Mouse (Mus musculus) heart, embryonic 13.5 days (tissue): ENCODE measurements around the gene Prpf31. TPM values are rescaled to one million over a fixed set of nuclear protein-coding genes. Genes with fewer than 3 reads are reported as not detected.

Source experiments
- ATAC-seq: fragments of 200-750 bp; cut with Nextera tagmentation; 2 replicates; pipeline ENCODE4 v1.8.0; 2017; ENCODE audit warnings: moderate TSS enrichment; ENCODE audit not compliant: insufficient number of reproducible peaks, low FRiP score, low TSS enrichment; ENCODE audit errors: extremely low read depth
- H3K27ac ChIP-seq: fragments of 300-500 bp; sonication (generic); replicated peaks from 2 replicates; pipeline ENCODE4 v1.5.1; 2015; ENCODE audit warnings: moderate library complexity, mild to moderate bottlenecking, inconsistent platforms
- H3K27me3 ChIP-seq: fragments of 300-500 bp; sonication (generic); replicated peaks from 2 replicates; pipeline ENCODE4 v1.6.1; 2015; ENCODE audit warnings: mild to moderate bottlenecking, inconsistent platforms
- H3K36me3 ChIP-seq: fragments of 300-500 bp; sonication (generic); 2 replicates; pipeline ENCODE4 v1.6.1; 2015; ENCODE audit warnings: mild to moderate bottlenecking, inconsistent platforms
- H3K4me1 ChIP-seq: fragments of 300-500 bp; sonication (generic); 2 replicates; pipeline ENCODE4 v1.6.1; 2015; ENCODE audit warnings: inconsistent platforms
- H3K4me2 ChIP-seq: fragments of 300-500 bp; sonication (generic); 2 replicates; pipeline ENCODE4 v1.6.1; 2015; ENCODE audit warnings: inconsistent platforms, mild to moderate bottlenecking, moderate library complexity
- H3K4me3 ChIP-seq: fragments of 300-500 bp; sonication (generic); 2 replicates; pipeline ENCODE4 v1.5.1; 2015; ENCODE audit warnings: moderate library complexity, mild to moderate bottlenecking, inconsistent platforms
- H3K9ac ChIP-seq: fragments of 300-500 bp; sonication (generic); 2 replicates; pipeline ENCODE4 v1.6.1; 2015; ENCODE audit warnings: inconsistent platforms, mild to moderate bottlenecking, moderate library complexity
- H3K9me3 ChIP-seq: fragments of 300-500 bp; sonication (generic); 2 replicates; pipeline ENCODE4 v1.6.1; 2016; ENCODE audit warnings: inconsistent platforms
- WGBS: fragments of 180-500 bp; shearing (Covaris S2); methylation state at CpG from one replicate; pipeline ENCODE4 v1.1.7; 2015; ENCODE audit warnings: mixed read lengths; 5-methylcytosine and 5-hydroxymethylcytosine counted together
- microRNA-seq: library from miRNA; unstranded; fragments of <30 nt; microRNA quantifications from one replicate; pipeline ENCODE4, GENCODE M21; 2016
- polyA plus RNA-seq: library from polyadenylated mRNA; unstranded; fragments of >200 nt; fragmentation: Nextera tagmentation; extraction: Ambion mirVana; gene quantifications from 2 replicates; pipeline ENCODE4 v1.2.1, GENCODE M21; 2015

Prpf31 gene
- polyA plus RNA-seq, 1 experiment from 2014 or later = 60.9 TPM

DNA sequence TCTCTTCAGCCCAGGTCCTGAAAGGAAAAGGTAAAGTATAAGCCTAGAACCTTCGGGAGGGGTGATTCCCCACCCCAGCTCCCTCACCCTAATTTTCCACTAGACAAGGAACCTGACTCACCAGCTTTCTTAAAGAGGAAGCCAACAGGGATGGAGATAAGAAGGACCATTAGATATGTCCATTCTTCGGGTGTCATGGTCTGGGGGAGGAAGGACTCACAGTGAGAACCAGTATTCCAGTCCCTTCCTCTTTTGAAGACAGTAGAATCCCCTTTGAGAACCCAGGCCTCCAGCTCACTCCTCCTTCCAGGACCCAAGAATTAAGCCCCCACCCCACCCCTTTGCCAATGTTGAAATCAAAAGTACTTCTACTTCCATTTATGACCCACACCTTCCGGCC is 62.1 kb downstream of the Prpf31 start:
- H3K4me1 ChIP-seq = peaks cover 25% of the 10 kb centered on the region
- 31% methylated on average over 3 of the region's 3 CpGs for WGBS
- H3K4me2 ChIP-seq = peak overlapping the region; percentile 96
- H3K9ac ChIP-seq = peak overlapping the region; percentile 88
- H3K4me3 ChIP-seq = peak overlapping the region; percentile 79
- ATAC-seq = no peak
- H3K27ac ChIP-seq = peak overlapping the region; percentile 99
- H3K36me3 ChIP-seq = peaks cover 47% of the 10 kb centered on the region
- no peaks in the 10 kb centered on the region for H3K27me3 ChIP-seq
- no peaks in the 10 kb centered on the region for H3K9me3 ChIP-seq

Small RNAs within 50 kb of the gene (microRNA-seq; reads per million reads assigned to microRNA genes)
- not detected for gene Gm25100
- 3.7 reads per million, percentile 15 among the genes with 10 or more reads in this experiment for gene Mir3572

Other genes starting within 250 kb of the Prpf31 start
- gene Cacng8, start 239.3 kb upstream of the Prpf31 start, polyA plus RNA-seq = 0.71 and 0.86 TPM in 2 replicates
- gene Cacng6, start 205.8 kb upstream of the Prpf31 start, polyA plus RNA-seq = 16.8 and 18.3 TPM in 2 replicates
- not detected in 2 replicates for gene Tarm1, start 127.4 kb upstream of the Prpf31 start, polyA plus RNA-seq
- 0.15 TPM in 1 of 2 replicates, not detected in the other for gene Oscar, start 13.8 kb upstream of the Prpf31 start, polyA plus RNA-seq
- gene Ndufa3, start 12.6 kb upstream of the Prpf31 start, polyA plus RNA-seq = 703 and 780 TPM in 2 replicates
- gene Tfpt, start 56 bp upstream of the Prpf31 start, polyA plus RNA-seq = 13.5 and 15.1 TPM in 2 replicates
- gene Cnot3, start 15.3 kb downstream of the Prpf31 start, polyA plus RNA-seq = 31.1 and 33.3 TPM in 2 replicates
- 17.0 and 18.3 TPM in 2 replicates for gene Leng1, start 35.9 kb downstream of the Prpf31 start, polyA plus RNA-seq
- 4.0 and 4.6 TPM in 2 replicates for gene Tmc4, start 47.6 kb downstream of the Prpf31 start, polyA plus RNA-seq
- 194 and 226 TPM in 2 replicates for gene Tsen34, start 62.9 kb downstream of the Prpf31 start, polyA plus RNA-seq
- gene Mboat7, start 63.5 kb downstream of the Prpf31 start, polyA plus RNA-seq = 35.5 and 40.7 TPM in 2 replicates
- gene Rps9, start 74.0 kb downstream of the Prpf31 start, polyA plus RNA-seq = 844 and 931 TPM in 2 replicates
- 0.27 and 0.32 TPM in 2 replicates for gene Pirb, start 90.4 kb downstream of the Prpf31 start, polyA plus RNA-seq
- gene Gm15448, start 195.7 kb downstream of the Prpf31 start, polyA plus RNA-seq = not detected in 2 replicates
- 0.10 TPM in 1 of 2 replicates, not detected in the other for gene Pira2, start 215.1 kb downstream of the Prpf31 start, polyA plus RNA-seq